Mouse (Mus musculus) testis, adult 2 months (tissue): ENCODE data around the gene Gm9837. TPM values are rescaled to one million over a fixed set of nuclear protein-coding genes. Genes with fewer than 3 reads are reported as not detected.

Experiments used
- H3K27ac ChIP-seq: fragments of 200-500 bp; 2 replicates; pipeline ENCODE4 v1.5.1; 2012; ENCODE audit warnings: low read depth, low read length; ENCODE audit not compliant: control insufficient read depth, insufficient read depth
- H3K27me3 ChIP-seq: fragments of 200-500 bp; 2 replicates; pipeline ENCODE4 v1.6.1; 2012; ENCODE audit warnings: mild to moderate bottlenecking, low read length, moderate library complexity; ENCODE audit not compliant: control insufficient read depth, insufficient read depth
- H3K36me3 ChIP-seq: fragments of 200-500 bp; 2 replicates; pipeline ENCODE4 v1.6.1; 2012; ENCODE audit warnings: mild to moderate bottlenecking, low read length; ENCODE audit not compliant: control insufficient read depth, insufficient read depth
- H3K4me1 ChIP-seq: fragments of 200-500 bp; 2 replicates; pipeline ENCODE4 v1.6.1; 2012; ENCODE audit warnings: low read length; ENCODE audit not compliant: control insufficient read depth, insufficient read depth
- H3K4me3 ChIP-seq: fragments of 200-500 bp; 2 replicates; pipeline ENCODE4 v1.5.1; 2012; ENCODE audit warnings: low read depth, mild to moderate bottlenecking, low read length, moderate library complexity, mixed read lengths; ENCODE audit not compliant: control insufficient read depth
- CTCF ChIP-seq: fragments of 200-500 bp; IDR thresholded peaks from 2 replicates; pipeline ENCODE4 v1.5.1; 2012; ENCODE audit warnings: low read depth, mild to moderate bottlenecking, inconsistent platforms, low read length, moderate library complexity; ENCODE audit not compliant: control insufficient read depth, insufficient read depth, insufficient replicate concordance
- POLR2A ChIP-seq: fragments of 200-500 bp; IDR thresholded peaks from 2 replicates; pipeline ENCODE4 v1.6.1; 2012; ENCODE audit warnings: low read depth, mild to moderate bottlenecking, inconsistent platforms, low read length, moderate library complexity; ENCODE audit not compliant: control insufficient read depth
- polyA plus RNA-seq: library from polyadenylated mRNA; depleted of rRNA; stranded (reverse); fragments of >200 nt; gene quantifications from 2 replicates; pipeline ENCODE4 v1.2.3, GENCODE M21; 2012

The Gm9837 gene
- polyA plus RNA-seq, 1 experiment = 13.4 TPM

- no peak overlapping the region for H3K4me3 ChIP-seq
- no peaks in the 10 kb centered on the region for H3K27me3 ChIP-seq
- TF ChIP-seq POLR2A (no peak), CTCF (no peak)
- no peaks in the 10 kb centered on the region for H3K36me3 ChIP-seq
- H3K4me1 ChIP-seq = no peaks in the 10 kb centered on the region
- H3K27ac ChIP-seq = no peak overlapping the region
Observed at GRCm38 (mm10) chr11:53495417-53495816, 25.1 kb upstream of the Gm9837 start.

GRCm38 (mm10) chr11:53493243-53493955, 23.1 kb upstream of the Gm9837 start:
- no peaks in the 10 kb centered on the region for H3K27me3 ChIP-seq
- H3K36me3 ChIP-seq = no peaks in the 10 kb centered on the region
- TF ChIP-seq CTCF (no peak), POLR2A (no peak)
- H3K4me1 ChIP-seq = no peaks in the 10 kb centered on the region
- H3K4me3 ChIP-seq = no peak overlapping the region
- H3K27ac ChIP-seq = no peak overlapping the region

- H3K4me3 ChIP-seq = no peak overlapping the region
Observed at GRCm38 (mm10) chr11:53491954-53492401, 21.7 kb upstream of the Gm9837 start.

GRCm38 (mm10) chr11:53489421-53489820, 19.1 kb upstream of the Gm9837 start:
- no peak for TF ChIP-seq CTCF
- no peak for TF ChIP-seq POLR2A
- H3K4me1 ChIP-seq = no peaks in the 10 kb centered on the region; the same call in 1 of the 2 replicates
- H3K27me3 ChIP-seq = no peaks in the 10 kb centered on the region
- no peak overlapping the region for H3K27ac ChIP-seq
- no peak overlapping the region for H3K4me3 ChIP-seq
- no peaks in the 10 kb centered on the region for H3K36me3 ChIP-seq

More at GRCm38 (mm10) chr11:53491954-53492401, 21.7 kb upstream of the Gm9837 start:
- Histone ChIP-seq H3K27me3 (no peaks in the 10 kb centered on the region), H3K4me1 (no peaks in the 10 kb centered on the region; the same call in 1 of the 2 replicates), H3K27ac (no peak overlapping the region), H3K36me3 (no peaks in the 10 kb centered on the region)
- no peak for TF ChIP-seq POLR2A
- no peak for TF ChIP-seq CTCF

- no peak overlapping the region for H3K4me3 ChIP-seq
- no peak overlapping the region for H3K27ac ChIP-seq
- TF ChIP-seq CTCF (no peak), POLR2A (no peak)
- no peaks in the 10 kb centered on the region for H3K27me3 ChIP-seq
- no peaks in the 10 kb centered on the region; the same call in 1 of the 2 replicates for H3K4me1 ChIP-seq
- no peaks in the 10 kb centered on the region for H3K36me3 ChIP-seq
Observed at GRCm38 (mm10) chr11:53489007-53489406, 18.7 kb upstream of the Gm9837 start.

GRCm38 (mm10) chr11:53486822-53487594, 16.7 kb upstream of the Gm9837 start:
- H3K4me1 ChIP-seq = no peaks in the 10 kb centered on the region; the same call in 1 of the 2 replicates
- H3K4me3 ChIP-seq = peak overlapping the region; percentile 19
- no peaks in the 10 kb centered on the region for H3K36me3 ChIP-seq
- H3K27ac ChIP-seq = no peak overlapping the region
- TF ChIP-seq CTCF = no peak
- TF ChIP-seq POLR2A = no peak
- no peaks in the 10 kb centered on the region for H3K27me3 ChIP-seq

GRCm38 (mm10) chr11:53486351-53486750, 16.1 kb upstream of the Gm9837 start:
- TF ChIP-seq CTCF = no peak
- TF ChIP-seq POLR2A = no peak
- no peaks in the 10 kb centered on the region for H3K27me3 ChIP-seq
- no peaks in the 10 kb centered on the region for H3K36me3 ChIP-seq
- H3K4me3 ChIP-seq = no peak overlapping the region
- H3K27ac ChIP-seq = no peak overlapping the region
- H3K4me1 ChIP-seq = no peaks in the 10 kb centered on the region; the same call in 1 of the 2 replicates
